Mouse (Mus musculus) left cerebral cortex, postnatal 36 days (tissue): ENCODE measurements around the gene Elf2. TPM values are rescaled to one million over a fixed set of nuclear protein-coding genes. Genes with fewer than 3 reads are reported as not detected.

ENCODE experiments used
- DNase-seq, 2 experiments: peaks; one replicate each; pipeline ENCODE4 v3.0.0; 2021 to 2022; ENCODE audit warnings: low spot score in 2 of 2, mixed read lengths in 1 of 2
- intact Hi-C: fragments of 180-260 bp; cut with DNase I; formaldehyde crosslinking; loops from one replicate; pipeline ENCODE4 v1.15.1; 2025
- total RNA-seq, 2 experiments: library from RNA; stranded (reverse); gene quantifications; 2 replicates each; pipeline ENCODE4 v1.2.3; 2021

Gene Elf2
- total RNA-seq, 2 experiments from 2014 or later = 40.6 to 45.1 TPM

- no peak for DNase-seq
- intact Hi-C loops = no loop called here
Measured at GRCm38 (mm10) chr3:51301583-51301982, 38.9 kb downstream of the Elf2 start.

- no peak for DNase-seq
- intact Hi-C loops = no loop called here
Measured at GRCm38 (mm10) chr3:51296790-51297189, 43.7 kb downstream of the Elf2 start.

- intact Hi-C loops = no loop called here
- peak in 1 of 2 experiments; percentile 19 for DNase-seq
Measured at GRCm38 (mm10) chr3:51295225-51295624, 45.2 kb downstream of the Elf2 start.

- intact Hi-C loops = no loop called here
- DNase-seq = no peak
Measured at GRCm38 (mm10) chr3:51294251-51294650, 46.2 kb downstream of the Elf2 start.

DNA sequence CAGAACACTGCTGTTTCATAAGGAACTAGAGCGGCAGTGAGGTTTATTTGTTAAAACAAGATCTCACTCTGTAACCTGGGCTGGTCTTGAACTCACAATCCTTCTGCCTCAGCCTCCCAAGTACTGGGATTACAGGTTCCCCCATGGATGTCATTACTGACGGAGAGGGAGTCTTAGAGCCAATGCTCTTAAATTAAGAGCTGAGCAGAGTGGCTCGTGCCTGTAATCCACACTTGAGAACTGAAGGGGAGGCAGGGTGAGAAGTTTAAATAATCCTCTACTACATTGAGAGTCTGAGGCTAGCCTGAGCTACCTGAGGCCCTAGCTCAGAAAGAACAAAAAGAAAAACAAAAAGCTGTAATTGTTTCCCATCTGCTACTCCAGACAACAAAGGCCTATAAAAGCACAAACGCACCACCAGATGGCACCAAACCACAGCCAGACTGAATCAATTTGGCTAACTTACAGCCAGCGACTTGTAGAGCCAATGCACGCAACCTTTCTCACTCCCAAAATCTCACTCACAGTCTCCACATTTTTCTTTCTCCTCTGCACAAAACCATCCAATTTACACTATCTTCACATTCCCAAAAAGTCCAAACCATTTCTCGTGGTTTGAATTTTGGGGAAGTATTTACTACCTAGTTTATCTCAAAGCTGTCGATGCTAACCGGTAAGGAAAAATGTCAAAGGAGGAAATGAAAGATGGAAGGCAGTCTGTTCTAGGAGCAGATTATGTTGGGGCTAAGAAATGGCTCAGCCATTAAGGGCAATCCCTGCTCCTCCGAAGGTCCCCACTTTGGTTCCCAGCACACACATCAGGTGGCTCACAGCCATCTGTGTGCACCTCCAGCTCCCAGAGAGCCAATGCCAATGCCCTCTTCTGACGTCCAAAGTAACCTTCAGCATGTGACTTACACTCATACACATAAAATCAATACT lies 51.3 kb downstream of the Elf2 start:
- intact Hi-C loops = loop anchor here (1.0 to 5.0 kb wide), 2 partner anchors 63 to 76 kb away; no protein-coding TSS in a partner anchor
- peak; percentile 68 to 79 for DNase-seq

GRCm38 (mm10) chr3:51284375-51284774 lies 56.1 kb downstream of the Elf2 start:
- no peak for DNase-seq
- intact Hi-C loops = no loop called here

- intact Hi-C loops = no loop called here
- DNase-seq = no peak
Measured at GRCm38 (mm10) chr3:51281727-51282126, 58.7 kb downstream of the Elf2 start.

DNA sequence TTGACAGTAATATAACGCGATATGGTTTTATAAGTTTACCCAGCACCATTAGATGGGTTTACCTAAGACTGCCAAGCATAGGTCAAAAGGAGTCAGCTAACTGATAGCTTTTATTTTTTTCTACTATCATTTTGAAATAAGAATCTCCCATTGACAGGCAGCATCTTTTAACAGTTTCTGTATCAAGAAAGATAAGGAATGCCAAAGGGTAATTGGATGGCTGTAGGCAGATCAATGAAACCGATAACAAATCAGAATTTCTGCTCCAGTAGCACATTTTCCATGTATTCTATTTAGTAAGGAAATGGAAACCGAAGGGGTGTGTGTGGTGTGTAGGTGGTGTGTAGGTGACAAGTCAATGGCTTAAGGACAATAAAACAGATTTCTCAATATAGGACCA lies 62.0 kb downstream of the Elf2 start:
- intact Hi-C loops = loop anchor here (5.0 kb wide), 1 partner anchor 51 kb away; no protein-coding TSS in a partner anchor
- DNase-seq = no peak

DNA sequence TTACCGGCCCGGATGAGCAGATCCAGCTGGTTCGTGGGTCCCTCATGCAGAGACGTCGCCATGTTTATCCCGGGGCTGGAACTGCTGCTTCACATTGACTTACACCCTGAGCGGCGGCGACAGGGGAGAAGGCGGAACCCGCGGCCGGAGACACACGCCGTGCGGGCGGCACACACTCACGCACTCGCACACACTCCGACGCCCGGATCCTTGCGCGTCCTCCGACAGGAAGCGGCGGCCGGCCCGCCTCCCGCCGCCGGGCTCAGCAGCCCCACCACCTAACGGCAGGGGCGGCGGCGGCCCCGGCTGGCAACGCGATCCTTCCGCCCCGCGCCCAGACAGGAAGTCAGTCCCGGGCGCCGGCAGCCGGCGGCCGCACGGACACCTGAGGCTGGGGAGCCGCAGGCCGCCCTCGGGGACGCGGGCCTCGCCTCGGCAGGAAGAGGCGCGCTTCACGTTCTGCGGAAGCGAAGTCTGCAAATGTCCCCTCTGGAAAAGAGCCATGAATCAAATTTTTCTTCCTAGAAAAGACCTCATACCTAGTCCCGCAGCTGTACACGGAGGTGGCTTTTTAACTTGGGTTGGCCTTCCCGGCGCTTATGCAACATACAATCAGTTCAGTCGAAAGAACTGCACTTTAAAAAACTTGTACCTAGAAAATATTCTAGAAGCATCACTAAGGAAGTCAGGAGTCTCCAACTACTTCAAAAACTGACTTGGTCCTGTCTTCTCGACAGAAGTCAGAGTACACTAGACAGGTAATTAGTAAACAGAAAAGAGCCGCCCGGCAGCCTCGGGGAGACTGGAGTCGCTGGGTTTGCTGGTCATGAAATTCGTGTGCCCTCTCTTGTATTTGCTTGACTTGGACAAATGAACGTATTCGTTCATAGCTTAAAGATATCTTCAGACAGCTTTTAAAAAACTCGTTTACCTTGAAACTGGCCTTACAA lies 63.0 kb downstream of the Elf2 start:
- peak; percentile 87 to 88 for DNase-seq
- intact Hi-C loops = loop anchor here (2.0 to 5.0 kb wide), 2 partner anchors 50 to 63 kb away; partner anchors contain the start of gene Elf2

- intact Hi-C loops = loop anchor here (2.0 to 5.0 kb wide), 2 partner anchors 49 to 64 kb away; partner anchors contain the start of gene Elf2
Measured at GRCm38 (mm10) chr3:51276421-51277111, 63.9 kb downstream of the Elf2 start.

DNA sequence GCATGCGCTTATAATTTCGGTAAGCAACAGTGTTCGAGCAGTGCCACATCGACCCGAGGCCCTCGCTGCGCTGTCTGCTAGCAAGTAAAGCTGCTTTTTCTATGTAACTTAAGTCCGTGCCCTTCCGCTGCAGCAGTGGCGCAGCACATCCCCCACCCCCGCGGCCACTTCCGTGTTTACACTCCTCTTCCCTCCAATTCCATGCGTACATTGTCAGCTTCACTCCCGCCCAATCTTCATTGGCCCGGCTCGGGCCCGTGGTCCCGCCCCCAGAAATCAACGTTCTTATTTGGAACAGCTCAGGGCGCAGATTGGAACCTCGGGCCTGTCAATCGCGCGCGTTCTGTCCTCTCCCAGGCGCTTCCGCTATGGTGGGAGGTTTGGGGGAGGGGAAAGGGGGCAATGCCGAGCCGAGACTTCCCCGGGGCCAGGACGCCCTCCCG lies 64.5 kb downstream of the Elf2 start:
- intact Hi-C loops = loop anchor here (2.0 to 5.0 kb wide), 2 partner anchors 49 to 65 kb away; partner anchors contain the start of gene Elf2
- DNase-seq = peak; percentile 96 to 97

More at GRCm38 (mm10) chr3:51276421-51277111, 63.9 kb downstream of the Elf2 start:
- peak; percentile 56 to 79 for DNase-seq

DNA sequence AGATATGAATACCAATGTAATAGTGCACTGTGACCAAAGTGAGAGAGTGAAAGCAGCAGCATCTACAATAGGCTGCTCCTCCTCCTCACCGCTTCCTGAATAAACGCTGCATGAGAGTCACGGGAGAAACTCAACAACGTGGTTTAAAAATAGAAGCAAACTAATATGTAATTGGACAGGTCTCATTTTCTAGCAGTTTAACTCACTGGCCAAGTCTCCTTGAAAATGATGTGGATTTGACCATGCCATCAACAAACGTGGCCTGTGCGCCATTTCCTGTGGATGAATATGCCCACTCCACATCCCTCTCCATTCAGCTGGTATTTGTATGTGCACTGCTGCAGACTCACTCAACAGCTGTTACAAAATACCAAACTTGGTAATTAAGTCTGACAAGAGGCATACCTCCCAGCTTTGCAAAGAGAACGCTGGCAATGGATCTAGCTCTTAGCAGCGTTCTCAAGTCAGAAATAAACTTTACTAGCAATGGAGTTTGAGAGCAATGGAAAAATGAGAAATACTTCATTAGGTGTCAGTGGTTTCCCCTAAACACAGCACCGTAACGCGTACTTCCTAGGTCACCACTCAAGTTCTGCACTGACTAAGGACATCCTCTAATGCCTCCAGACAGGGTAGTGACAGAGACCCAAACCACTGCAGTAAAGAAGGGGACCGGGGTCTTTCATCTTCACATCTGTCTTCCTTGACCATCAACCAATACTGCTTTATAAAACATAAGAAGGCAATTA lies 70.2 kb downstream of the Elf2 start:
- intact Hi-C loops = no loop called here
- no peak for DNase-seq

- DNase-seq = no peak
- intact Hi-C loops = no loop called here
Measured at GRCm38 (mm10) chr3:51268434-51268833, 72.0 kb downstream of the Elf2 start.

DNA sequence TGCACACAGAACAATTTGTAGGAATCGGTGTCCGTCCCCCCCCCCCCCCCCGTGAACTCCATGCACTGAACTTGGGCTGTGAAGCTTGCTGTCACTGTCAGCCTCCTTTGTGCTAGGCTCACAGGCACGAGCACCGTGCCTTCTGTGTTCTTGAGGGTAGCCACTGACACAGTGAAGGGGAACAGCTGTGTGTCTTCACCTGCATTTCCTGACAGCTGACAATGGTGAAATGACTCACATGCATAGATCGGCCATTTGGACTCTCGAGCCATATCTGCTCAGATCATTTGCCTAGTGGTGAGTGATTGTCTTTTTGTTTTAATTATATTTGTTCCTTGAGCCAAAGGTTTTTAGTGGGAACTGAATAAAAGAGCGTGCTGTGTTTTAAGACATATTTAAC lies 77.5 kb downstream of the Elf2 start:
- DNase-seq = no peak
- intact Hi-C loops = no loop called here

DNA sequence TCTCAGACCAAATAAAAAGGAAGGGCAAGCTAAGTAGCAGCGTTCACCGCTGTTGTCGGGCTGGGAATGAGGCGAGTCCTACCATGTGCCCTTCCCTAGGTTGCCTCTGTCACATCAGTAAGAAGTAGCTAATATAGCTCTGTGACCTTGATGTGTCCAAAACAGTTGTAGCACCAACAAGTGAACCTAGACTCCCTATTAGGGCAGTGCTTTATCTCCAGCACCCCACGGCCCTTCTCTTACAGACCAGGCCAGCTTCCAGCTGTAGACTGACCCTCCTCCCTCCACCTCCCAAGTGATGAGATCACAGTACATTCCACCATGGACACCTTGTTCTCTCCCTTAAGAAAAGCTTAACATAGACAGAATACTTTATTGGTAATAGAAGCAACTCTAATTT lies 82.4 kb downstream of the Elf2 start:
- intact Hi-C loops = no loop called here
- no peak for DNase-seq

GRCm38 (mm10) chr3:51256450-51256849 lies 84.0 kb downstream of the Elf2 start:
- intact Hi-C loops = no loop called here

DNA sequence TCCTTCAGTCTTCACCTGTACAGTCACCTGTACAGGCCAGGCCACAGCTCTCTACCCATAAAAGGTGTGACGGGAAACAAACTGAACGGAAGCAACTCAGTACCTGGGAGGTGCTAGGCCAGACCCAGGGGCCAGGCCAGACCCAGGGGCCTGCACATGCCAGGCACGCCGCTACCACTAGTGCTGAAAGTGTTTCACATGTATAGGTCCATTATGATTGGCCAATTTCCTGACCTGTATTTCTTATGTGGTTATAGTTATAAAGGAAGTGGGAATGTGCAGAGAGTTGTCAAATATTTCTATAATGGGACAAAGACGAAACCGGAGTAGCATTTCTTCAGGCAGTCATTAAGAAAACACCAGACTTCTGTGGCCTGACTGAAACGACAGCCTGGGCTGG lies 85.7 kb downstream of the Elf2 start:
- intact Hi-C loops = no loop called here
- DNase-seq = no peak

More at GRCm38 (mm10) chr3:51256450-51256849, 84.0 kb downstream of the Elf2 start:
- DNase-seq = no peak

DNA sequence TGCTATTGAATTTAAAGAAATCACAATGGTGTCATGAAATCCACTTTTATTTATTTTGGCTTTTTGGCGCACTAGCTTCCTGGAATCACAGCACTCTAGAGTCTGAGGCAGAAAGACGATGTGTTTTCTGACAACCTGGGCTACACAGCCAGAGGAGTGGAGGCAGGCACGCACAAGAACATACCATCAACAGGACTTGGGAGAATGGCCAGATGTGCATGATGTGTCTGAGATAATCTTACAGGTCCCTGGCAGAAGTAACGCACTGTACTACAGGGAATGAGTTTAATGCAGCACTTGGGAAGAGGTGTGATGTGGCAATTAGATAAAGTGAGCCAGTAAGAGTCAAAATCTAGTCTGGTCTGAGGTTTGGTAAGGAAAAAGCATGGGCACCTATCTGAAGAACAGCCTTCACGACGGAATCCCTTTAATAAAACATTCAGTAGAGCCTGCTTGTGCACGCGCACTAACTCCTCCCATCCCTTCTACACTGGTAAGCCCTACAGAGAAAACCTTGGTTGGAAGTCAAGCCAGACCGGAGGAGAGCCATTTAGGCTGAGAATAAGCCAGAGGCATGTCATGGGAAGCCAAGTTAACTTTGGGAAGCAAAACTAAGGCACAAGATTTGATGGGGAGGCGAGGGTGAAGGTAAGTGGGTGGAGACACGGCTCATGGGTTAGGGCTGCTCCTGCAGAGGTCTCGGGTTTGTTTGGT lies 87.6 kb downstream of the Elf2 start:
- intact Hi-C loops = no loop called here
- no peak for DNase-seq
